Mouse (Mus musculus) bone marrow, adult 2 months (tissue): ENCODE measurements around the gene Sec61g.

Experiments
- CTCF ChIP-seq: fragments of 200-500 bp; IDR thresholded peaks from 2 replicates; pipeline ENCODE4 v1.5.1; 2011; ENCODE audit warnings: low read length, control low read depth; ENCODE audit not compliant: control insufficient read depth, insufficient read depth
- POLR2A ChIP-seq: fragments of 200-500 bp; IDR thresholded peaks from 2 replicates; pipeline ENCODE4 v1.6.1; 2011; ENCODE audit warnings: low read depth, mild to moderate bottlenecking, control low read depth, low read length, borderline replicate concordance; ENCODE audit not compliant: control insufficient read depth

DNA sequence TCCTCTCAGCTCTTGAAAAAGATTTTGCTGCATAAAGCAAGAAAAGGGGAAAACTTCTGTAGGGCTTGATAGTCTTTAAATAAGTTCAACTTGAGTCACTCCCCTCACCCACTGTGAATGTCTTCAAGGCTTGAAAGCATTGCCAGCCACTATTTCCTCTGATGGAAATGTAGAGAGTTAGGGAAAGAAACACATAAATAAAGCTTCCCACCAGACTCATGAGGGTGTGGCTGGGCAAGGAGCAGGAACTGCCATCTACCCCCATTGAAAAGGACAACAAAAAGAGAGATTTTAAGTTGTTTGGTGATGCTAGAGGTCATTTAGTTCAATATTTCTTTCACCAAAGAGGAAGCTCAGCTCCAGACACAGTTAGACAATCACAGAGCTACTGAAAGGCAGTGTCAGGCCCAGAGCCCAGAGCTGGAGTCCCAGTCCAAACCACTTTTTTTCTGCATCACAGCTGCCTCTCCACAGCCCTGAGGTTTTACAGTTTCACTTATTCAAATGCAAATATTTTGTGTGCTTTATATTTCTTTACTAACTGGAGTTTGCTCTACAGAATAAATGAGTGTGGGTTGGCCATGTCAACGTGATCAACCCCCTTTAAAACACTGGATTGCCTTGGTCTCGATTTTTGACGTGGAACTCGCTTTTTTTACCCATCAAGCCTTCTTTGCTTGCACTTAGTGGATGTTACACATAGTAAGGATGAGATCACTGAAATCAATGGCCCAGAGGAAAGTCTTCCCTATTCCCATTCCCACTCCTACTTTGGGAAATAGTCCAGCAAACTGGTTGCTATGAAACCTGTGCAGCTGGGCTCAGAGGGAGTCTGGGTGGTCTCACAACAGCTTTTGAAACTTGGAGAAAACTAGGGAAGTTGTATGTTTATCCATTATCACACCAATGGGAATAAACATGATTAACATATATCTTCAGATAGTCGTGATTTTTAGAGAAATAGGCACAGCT, 26.6 kb upstream of the Sec61g start:
- no peak for TF ChIP-seq CTCF
- no peak for TF ChIP-seq POLR2A
